Mouse (Mus musculus): ENCODE results near the gene Ddx21. TPM values are rescaled to one million over a fixed set of nuclear protein-coding genes. Genes with fewer than 3 reads are reported as not detected.

The Ddx21 gene
- total and polyA plus RNA-seq, 3 experiments, result 114 to 327 (median 145) TPM

DNA sequence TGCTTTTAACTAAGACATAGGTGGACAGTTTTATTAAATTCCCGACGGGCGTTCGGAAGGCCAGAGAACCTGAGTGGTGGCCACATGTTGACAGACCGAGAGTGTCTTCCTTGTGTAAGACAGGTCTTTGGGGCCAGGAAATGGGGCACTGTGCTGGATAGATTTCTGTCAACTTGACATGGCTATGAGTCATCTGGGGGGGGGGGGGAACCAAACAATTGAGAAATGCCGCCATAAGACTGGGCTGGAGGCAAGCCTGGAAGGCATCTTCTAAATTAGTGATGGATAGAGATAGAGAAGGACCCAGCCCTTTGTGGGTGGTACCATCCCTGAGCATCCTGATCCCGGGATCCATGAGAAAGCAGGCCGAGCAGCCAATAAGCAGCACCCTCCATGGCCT lies 59.2 kb downstream of the Ddx21 start:
- peak; percentile 68 for DNase-seq (ENCODE audit: extremely low read depth)
- in situ Hi-C loops (cut with MboI; ENCODE audit: low pct_ligation_motif_present, low pct_unique_long_range_greater_than_20kb, low sequenced_read_pairs) (loop anchor here (5.0 kb wide), 1 partner anchor 36 kb away; no protein-coding TSS in a partner anchor), dilution Hi-C loops (cut with MboI; ENCODE audit: extremely low pct_ligation_motif_present, extremely low pct_unique_long_range_greater_than_20kb, low sequenced_read_pairs) (no loop called here)
- peaks cover 9 to 17% of the 10 kb centered on the region in 2 experiments for H3K36me3 ChIP-seq (replicated peaks in 1 of 2; ENCODE audit: control insufficient read depth in 1 of 2, insufficient read depth in 1 of 2, low read length in 1 of 2)
- peak overlapping the region; percentile 23 to 48 (median 41) for H3K4me3 ChIP-seq (replicated peaks in 1 of 3; ENCODE audit: low read depth in 2 of 3, low read length in 2 of 3, poor library complexity in 1 of 3)
- H3K27ac ChIP-seq (ENCODE audit: insufficient read depth, low read depth), result peak overlapping the region; percentile 100
- no peaks in the 10 kb centered on the region for H3K9me3 ChIP-seq (replicated peaks; ENCODE audit: low read length)
- no peaks in the 10 kb centered on the region for H3K27me3 ChIP-seq (replicated peaks)
- H3K9ac ChIP-seq (ENCODE audit: insufficient read depth, low read depth), result peak overlapping the region; percentile 73
- peak overlapping the region; percentile 73 for H3K4me2 ChIP-seq (ENCODE audit: insufficient read depth, low read depth, poor library complexity, severe bottlenecking)
- peaks cover 10 to 60% of the 10 kb centered on the region in 2 experiments for H3K4me1 ChIP-seq (ENCODE audit: control insufficient read depth in 1 of 2, insufficient read depth in 2 of 2)
- TF ChIP-seq MAZ (IDR thresholded peaks at IDR 0.05; ENCODE audit: low read depth, low read length) (0 out of 2 replicates have a peak, but pooled peaks have one; percentile 29), ZKSCAN1 (IDR thresholded peaks at IDR 0.05; ENCODE audit: borderline replicate concordance, low read depth, low read length) (no peak), PAX5 (IDR thresholded peaks at IDR 0.05; ENCODE audit: low read length) (no peak), ZNF384 (IDR thresholded peaks at IDR 0.05; ENCODE audit: low read depth, low read length) (no peak), ZC3H11A (IDR thresholded peaks at IDR 0.05; ENCODE audit: low read depth, low read length) (no peak), NELFE (IDR thresholded peaks at IDR 0.05; ENCODE audit: low read depth, low read length) (no peak), IRF4 (IDR thresholded peaks at IDR 0.05; ENCODE audit: low read depth, low read length) (no peak), MYC (IDR thresholded peaks at IDR 0.05; ENCODE audit: low read depth, low read length) (no peak), JUN (IDR thresholded peaks at IDR 0.05; ENCODE audit: insufficient read depth, low read depth, low read length) (no peak), ZMIZ1 (IDR thresholded peaks at IDR 0.05; ENCODE audit: low read depth, low read length) (no peak), MXI1 (IDR thresholded peaks at IDR 0.05; ENCODE audit: low read depth, low read length) (0 out of 2 replicates have a peak, but pooled peaks have one; percentile 17), SMC3 (IDR thresholded peaks at IDR 0.05; ENCODE audit: low read depth, low read length) (no peak), KAT2A (IDR thresholded peaks at IDR 0.05; ENCODE audit: insufficient replicate concordance, low read length) (no peak)
- no peaks in the 10 kb centered on the region for H3K79me2 ChIP-seq (replicated peaks; ENCODE audit: control insufficient read depth, extremely low read depth, insufficient read depth, poor library complexity, severe bottlenecking)

DNA sequence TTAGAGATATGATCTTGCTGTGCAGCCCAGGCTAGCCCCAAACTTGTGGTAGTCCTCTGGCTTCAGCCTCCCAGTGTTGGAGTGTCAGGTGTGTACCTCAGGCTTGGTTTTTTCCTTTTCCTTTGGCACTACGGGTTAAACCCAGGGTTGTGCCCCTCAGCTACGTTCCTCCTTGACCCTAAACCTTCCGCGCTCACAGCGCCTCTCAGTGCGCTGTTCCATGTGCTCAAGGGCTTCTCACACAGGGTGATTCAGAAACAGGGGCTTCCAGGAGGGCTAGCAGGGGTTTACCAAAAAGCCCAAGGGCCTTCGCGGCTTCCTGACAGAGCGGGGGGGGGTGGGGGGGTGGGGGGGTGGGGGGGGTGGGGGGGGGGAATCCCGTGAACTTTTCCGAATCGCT lies 59.6 kb downstream of the Ddx21 start:
- no peaks in the 10 kb centered on the region for H3K27me3 ChIP-seq (replicated peaks)
- peak; percentile 82 for DNase-seq (ENCODE audit: extremely low read depth)
- peaks cover 9 to 17% of the 10 kb centered on the region in 2 experiments for H3K36me3 ChIP-seq (replicated peaks in 1 of 2; ENCODE audit: control insufficient read depth in 1 of 2, insufficient read depth in 1 of 2, low read length in 1 of 2)
- no peaks in the 10 kb centered on the region for H3K79me2 ChIP-seq (replicated peaks; ENCODE audit: control insufficient read depth, extremely low read depth, insufficient read depth, poor library complexity, severe bottlenecking)
- peak overlapping the region; percentile 73; the same call in 1 of the 2 replicates for H3K4me2 ChIP-seq (ENCODE audit: insufficient read depth, low read depth, poor library complexity, severe bottlenecking)
- in situ Hi-C loops (cut with MboI; ENCODE audit: low pct_ligation_motif_present, low pct_unique_long_range_greater_than_20kb, low sequenced_read_pairs) (loop anchor here (5.0 kb wide), 1 partner anchor 35 kb away; no protein-coding TSS in a partner anchor), dilution Hi-C loops (cut with MboI; ENCODE audit: extremely low pct_ligation_motif_present, extremely low pct_unique_long_range_greater_than_20kb, low sequenced_read_pairs) (no loop called here)
- H3K4me1 ChIP-seq (ENCODE audit: control insufficient read depth in 1 of 2, insufficient read depth in 2 of 2), result peaks cover 10 to 60% of the 10 kb centered on the region in 2 experiments
- H3K9ac ChIP-seq (ENCODE audit: insufficient read depth, low read depth), result no peak overlapping the region
- H3K27ac ChIP-seq (ENCODE audit: insufficient read depth, low read depth), result peak overlapping the region; percentile 100
- H3K4me3 ChIP-seq (replicated peaks in 1 of 3; ENCODE audit: low read depth in 2 of 3, low read length in 2 of 3, poor library complexity in 1 of 3), result peak overlapping the region in 2 of 3 experiments; percentile 2 to 35
- H3K9me3 ChIP-seq (replicated peaks; ENCODE audit: low read length), result no peaks in the 10 kb centered on the region
- TF ChIP-seq KAT2A (IDR thresholded peaks at IDR 0.05; ENCODE audit: insufficient replicate concordance, low read length) (no peak), CHD2 (IDR thresholded peaks at IDR 0.05; ENCODE audit: low read length) (peak; percentile 57; the same call in 1 of the 2 replicates), TCF12 (IDR thresholded peaks at IDR 0.05; ENCODE audit: low read depth, low read length) (0 out of 2 replicates have a peak, but pooled peaks have one; percentile 52), ETS1 (conservative IDR thresholded peaks at IDR 0.05; ENCODE audit: low read depth, low read length) (peak; percentile 71), MAFK (IDR thresholded peaks at IDR 0.05; ENCODE audit: insufficient replicate concordance, low read length) (no peak), MAZ (IDR thresholded peaks at IDR 0.05; ENCODE audit: low read depth, low read length) (peak; percentile 43; the same call in 1 of the 2 replicates), EP300 (IDR thresholded peaks at IDR 0.05; ENCODE audit: low read length) (0 out of 2 replicates have a peak, but pooled peaks have one; percentile 17), HCFC1 (IDR thresholded peaks at IDR 0.05; ENCODE audit: low read depth, low read length) (peak; percentile 25; the same call in 1 of the 2 replicates), MYC (IDR thresholded peaks at IDR 0.05; ENCODE audit: low read depth, low read length) (peak; percentile 92), GABPA (IDR thresholded peaks at IDR 0.05; ENCODE audit: insufficient replicate concordance, low read depth, low read length) (no peak), JUND (conservative IDR thresholded peaks at IDR 0.05; ENCODE audit: low read depth, low read length) (no peak), ZC3H11A (IDR thresholded peaks at IDR 0.05; ENCODE audit: low read depth, low read length) (no peak), RAD21 (IDR thresholded peaks at IDR 0.05; ENCODE audit: low read depth, low read length) (no peak; the same call in 1 of the 2 replicates), MEF2A (IDR thresholded peaks at IDR 0.05; ENCODE audit: borderline replicate concordance, low read depth, low read length) (peak; percentile 37; the same call in 1 of the 2 replicates), IRF4 (IDR thresholded peaks at IDR 0.05; ENCODE audit: low read depth, low read length) (peak; percentile 14; the same call in 1 of the 2 replicates), BHLHE40 (IDR thresholded peaks at IDR 0.05; ENCODE audit: low read depth, low read length) (0 out of 2 replicates have a peak, but pooled peaks have one; percentile 45), SMC3 (IDR thresholded peaks at IDR 0.05; ENCODE audit: low read depth, low read length) (0 out of 2 replicates have a peak, but pooled peaks have one; percentile 3), MXI1 (IDR thresholded peaks at IDR 0.05; ENCODE audit: low read depth, low read length) (peak; percentile 83; the same call in 1 of the 2 replicates), RCOR1 (conservative IDR thresholded peaks at IDR 0.05; ENCODE audit: low read depth, low read length) (no peak; the same call in 1 of the 2 replicates), PAX5 (IDR thresholded peaks at IDR 0.05; ENCODE audit: low read length) (no peak), POLR2A (IDR thresholded peaks at IDR 0.05; ENCODE audit: low read depth, low read length) (peak; percentile 57), NRF1 (IDR thresholded peaks at IDR 0.05; ENCODE audit: low read depth, low read length) (peak; percentile 21; the same call in 1 of the 2 replicates), JUN (IDR thresholded peaks at IDR 0.05; ENCODE audit: insufficient read depth, low read depth, low read length) (no peak), ELF1 (IDR thresholded peaks at IDR 0.05; ENCODE audit: low read depth, low read length) (peak; percentile 37; the same call in 1 of the 2 replicates)
